Mouse (Mus musculus) limb, embryonic 12.5 days (tissue): Measurements from ENCODE around the gene Tomt. TPM values are rescaled to one million over a fixed set of nuclear protein-coding genes. Genes with fewer than 3 reads are reported as not detected.
"Not testable (repeated sequence)": the region's sequence is repeated elsewhere in the genome, so short reads cannot be mapped to it uniquely, and the experiment has no call there.

Experiments
- ATAC-seq: fragments of 200-750 bp; cut with Nextera tagmentation; 2 replicates; pipeline ENCODE4 v1.8.0; 2017; ENCODE audit warnings: low read depth, moderate TSS enrichment; ENCODE audit not compliant: insufficient number of reproducible peaks, insufficient read depth, low FRiP score, low TSS enrichment
- H3K27ac ChIP-seq: fragments of 300-500 bp; sonication (generic); 2 replicates; pipeline ENCODE4 v1.5.1; 2016; ENCODE audit warnings: mild to moderate bottlenecking, moderate library complexity
- H3K27me3 ChIP-seq: fragments of 300-500 bp; sonication (generic); 2 replicates; pipeline ENCODE4 v1.6.1; 2016; ENCODE audit warnings: mild to moderate bottlenecking, moderate library complexity
- H3K36me3 ChIP-seq: fragments of 300-500 bp; sonication (generic); 2 replicates; pipeline ENCODE4 v1.6.1; 2016; ENCODE audit warnings: mild to moderate bottlenecking, moderate library complexity
- H3K4me1 ChIP-seq: fragments of 300-500 bp; sonication (generic); replicated peaks from 2 replicates; pipeline ENCODE4 v1.6.1; 2016
- H3K4me2 ChIP-seq: fragments of 300-500 bp; sonication (generic); 2 replicates; pipeline ENCODE4 v1.6.1; 2016; ENCODE audit warnings: mild to moderate bottlenecking, moderate library complexity
- H3K4me3 ChIP-seq: fragments of 300-500 bp; sonication (generic); replicated peaks from 2 replicates; pipeline ENCODE4 v1.5.1; 2016; ENCODE audit warnings: mild to moderate bottlenecking
- H3K9ac ChIP-seq: fragments of 300-500 bp; sonication (generic); replicated peaks from 2 replicates; pipeline ENCODE4 v1.6.1; 2016; ENCODE audit warnings: mild to moderate bottlenecking, moderate library complexity
- H3K9me3 ChIP-seq: fragments of 300-500 bp; sonication (generic); 2 replicates; pipeline ENCODE4 v1.6.1; 2016; ENCODE audit warnings: mild to moderate bottlenecking, moderate library complexity
- WGBS: fragments of 180-500 bp; shearing (Covaris S2); methylation state at CpG from one replicate; pipeline ENCODE4 v1.1.7; 2016; 5-methylcytosine and 5-hydroxymethylcytosine counted together
- polyA plus RNA-seq: library from polyadenylated mRNA; unstranded; fragments of >200 nt; fragmentation: Nextera tagmentation; extraction: Ambion mirVana; gene quantifications from 2 replicates; pipeline ENCODE4 v1.2.1, GENCODE M21; 2016

Gene Tomt
- 0.56 and 0.71 TPM in 2 replicates for polyA plus RNA-seq

DNA sequence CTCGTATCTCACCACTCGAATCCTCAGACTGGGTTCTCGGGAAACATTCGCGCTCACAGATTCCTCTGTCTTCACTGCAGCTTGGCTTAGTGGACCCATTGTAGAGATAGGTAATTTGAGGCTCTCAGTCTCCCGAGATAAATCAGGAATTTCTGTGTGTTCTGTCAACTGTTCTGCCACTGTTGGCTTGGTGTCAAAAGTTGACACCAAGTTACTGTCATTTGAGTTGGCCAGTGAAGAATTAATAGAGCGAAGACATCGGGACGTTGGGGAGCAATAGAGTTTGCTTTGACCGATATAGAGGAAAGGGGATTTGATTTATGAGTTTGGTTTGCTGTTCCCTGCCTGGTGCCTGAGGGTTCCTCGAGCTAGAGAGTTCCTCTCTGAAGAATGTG lies at the start of gene Tomt:
Gene Tomt (minus strand): TSS at position 73 of the 395 bp plus-strand sequence.
- ATAC-seq, result no peak
- Histone ChIP-seq H3K4me1 (peaks cover 8% of the 10 kb centered on the region; the same call in 1 of the 2 replicates), H3K4me3 (peak within 1 kb of the TSS; percentile 77), H3K27ac (peak within 1 kb of the TSS; percentile 97), H3K36me3 (peaks cover 39% of the 10 kb centered on the region), H3K4me2 (peak within 1 kb of the TSS; percentile 74), H3K27me3 (no peaks in the 10 kb centered on the region), H3K9me3 (no peaks in the 10 kb centered on the region), H3K9ac (peak within 1 kb of the TSS; percentile 90)
- WGBS, result 11% methylated on average over 11 of the region's 11 CpGs

DNA sequence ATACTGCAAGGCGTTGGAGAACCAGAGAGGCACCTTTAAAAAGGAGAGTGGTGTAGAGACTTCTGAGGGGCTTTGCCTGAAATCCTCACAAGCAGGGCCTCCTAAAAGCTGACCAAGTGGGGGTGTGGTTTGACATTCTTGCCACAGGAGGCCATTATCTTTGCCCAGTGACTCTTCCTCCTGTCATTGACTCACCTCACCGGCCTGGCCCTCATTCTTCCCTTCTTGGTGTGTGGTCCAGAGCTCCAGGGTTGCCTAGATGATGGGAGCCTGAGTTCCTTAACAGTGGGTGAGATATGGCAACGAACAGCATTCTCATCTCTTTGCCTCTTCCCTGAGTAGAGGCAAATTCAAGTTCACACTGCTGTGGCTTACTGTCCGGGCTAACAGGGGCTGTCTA lies 49.7 kb upstream of the Tomt start:
- no peak overlapping the region for H3K9ac ChIP-seq
- H3K36me3 ChIP-seq, result no peaks in the 10 kb centered on the region
- H3K4me2 ChIP-seq, result no peak overlapping the region
- H3K27me3 ChIP-seq, result no peaks in the 10 kb centered on the region
- H3K4me1 ChIP-seq, result no peaks in the 10 kb centered on the region
- no peak overlapping the region for H3K4me3 ChIP-seq
- no peak overlapping the region for H3K27ac ChIP-seq
- WGBS, result 85% methylated on average over 4 of the region's 4 CpGs
- no peaks in the 10 kb centered on the region for H3K9me3 ChIP-seq
- ATAC-seq, result no peak

DNA sequence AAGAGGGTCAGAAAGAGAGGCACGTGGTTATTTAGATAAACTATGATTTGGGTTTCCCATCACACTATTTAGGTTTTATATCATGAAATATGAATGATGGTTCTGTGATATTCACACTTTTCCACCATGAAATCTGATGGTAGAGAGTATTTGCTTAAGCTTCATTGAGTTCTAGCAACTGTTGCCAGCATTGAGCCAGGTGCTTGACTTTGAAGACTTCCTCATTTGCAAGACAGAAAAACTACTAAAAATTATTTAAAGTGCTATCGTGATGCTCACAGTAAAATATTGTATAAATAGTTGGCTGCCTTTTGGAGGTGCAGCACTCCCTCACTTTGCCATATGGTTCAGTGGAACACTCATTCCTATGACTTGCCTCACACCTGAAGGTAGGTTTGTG lies 49.1 kb upstream of the Tomt start:
- H3K36me3 ChIP-seq, result no peaks in the 10 kb centered on the region
- 90% methylated on average over 2 of the region's 2 CpGs for WGBS
- H3K9me3 ChIP-seq, result no peaks in the 10 kb centered on the region
- H3K4me3 ChIP-seq, result no peak overlapping the region
- H3K27ac ChIP-seq, result no peak overlapping the region
- H3K4me2 ChIP-seq, result no peak overlapping the region
- no peaks in the 10 kb centered on the region for H3K27me3 ChIP-seq
- ATAC-seq, result no peak
- H3K9ac ChIP-seq, result no peak overlapping the region
- H3K4me1 ChIP-seq, result no peaks in the 10 kb centered on the region

DNA sequence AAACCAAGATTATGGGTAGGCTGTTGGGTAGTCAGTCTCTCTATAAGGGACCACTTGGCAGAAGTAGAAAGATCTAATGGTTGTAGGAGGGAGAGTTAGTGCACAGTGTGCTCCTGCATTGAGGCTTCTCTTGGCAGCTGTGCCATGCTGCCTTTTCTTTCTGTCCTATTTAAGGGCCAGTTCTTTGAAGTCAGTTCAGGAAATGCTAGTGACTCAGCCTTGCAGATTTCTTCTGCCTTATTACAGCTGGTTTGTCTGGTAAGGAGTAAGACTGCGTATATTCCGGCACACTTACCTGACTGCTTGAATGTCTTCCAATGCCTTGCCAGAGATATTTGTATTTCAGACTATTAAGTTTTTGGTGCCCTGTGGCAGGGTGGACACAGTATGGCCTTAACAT lies 48.0 kb upstream of the Tomt start:
- no peak for ATAC-seq
- Histone ChIP-seq H3K4me3 (no peak overlapping the region), H3K4me1 (no peaks in the 10 kb centered on the region), H3K9ac (no peak overlapping the region), H3K27ac (no peak overlapping the region), H3K9me3 (no peaks in the 10 kb centered on the region), H3K27me3 (no peaks in the 10 kb centered on the region), H3K4me2 (no peak overlapping the region), H3K36me3 (no peaks in the 10 kb centered on the region)
- WGBS, result 97% methylated on average over 2 of the region's 2 CpGs

DNA sequence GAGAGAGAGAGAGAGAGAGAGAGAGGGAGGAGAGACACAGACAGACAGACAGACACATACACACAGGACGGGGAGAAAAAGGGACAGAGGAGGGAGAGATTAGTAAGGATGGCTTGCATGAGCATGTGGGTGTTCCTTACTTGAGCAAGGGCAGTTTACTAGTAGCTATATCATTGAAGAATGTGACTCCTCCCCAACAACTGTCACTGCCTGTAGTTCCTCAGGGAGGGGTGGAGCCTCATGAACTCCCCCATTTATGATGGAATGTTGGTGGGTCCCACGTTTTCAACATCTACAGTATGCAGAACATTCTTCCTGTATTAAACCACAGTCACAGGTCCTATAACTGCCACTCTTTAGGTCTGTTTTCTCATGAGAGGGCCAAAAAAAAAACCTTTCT lies 45.9 kb upstream of the Tomt start:
- Histone ChIP-seq H3K4me1 (no peaks in the 10 kb centered on the region), H3K4me3 (no peak overlapping the region), H3K4me2 (no peak overlapping the region), H3K27ac (no peak overlapping the region), H3K9ac (no peak overlapping the region), H3K27me3 (no peaks in the 10 kb centered on the region), H3K9me3 (no peaks in the 10 kb centered on the region), H3K36me3 (no peaks in the 10 kb centered on the region)
- WGBS, result 70% methylated on average over 2 of the region's 2 CpGs
- ATAC-seq, result no peak

DNA sequence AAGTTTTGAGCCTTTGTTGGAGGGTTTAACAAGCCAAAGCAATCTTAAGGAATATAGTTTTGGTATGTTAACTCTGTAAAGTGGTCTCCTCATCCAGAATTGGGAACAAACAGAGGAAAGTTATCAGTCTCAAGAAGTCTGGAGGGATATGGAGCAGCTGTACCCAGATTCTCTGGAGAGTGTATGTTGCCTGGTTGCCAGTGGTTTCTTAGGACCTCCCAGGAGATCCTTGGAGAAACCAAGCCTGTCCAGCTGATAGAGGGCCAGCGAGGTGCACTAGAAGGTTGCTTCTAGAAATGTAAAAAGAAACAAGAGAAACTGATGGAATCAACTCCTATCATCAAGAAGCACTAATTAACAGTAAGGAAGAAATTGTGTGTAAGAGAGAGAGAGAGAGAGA lies 45.5 kb upstream of the Tomt start:
- no peaks in the 10 kb centered on the region for H3K9me3 ChIP-seq
- no peak for ATAC-seq
- no peaks in the 10 kb centered on the region for H3K27me3 ChIP-seq
- no peak overlapping the region for H3K27ac ChIP-seq
- no peak overlapping the region for H3K4me3 ChIP-seq
- no peaks in the 10 kb centered on the region for H3K36me3 ChIP-seq
- H3K4me1 ChIP-seq, result no peaks in the 10 kb centered on the region
- no peak overlapping the region for H3K4me2 ChIP-seq
- 96% methylated on average over 1 of the region's 1 CpGs for WGBS
- no peak overlapping the region for H3K9ac ChIP-seq

DNA sequence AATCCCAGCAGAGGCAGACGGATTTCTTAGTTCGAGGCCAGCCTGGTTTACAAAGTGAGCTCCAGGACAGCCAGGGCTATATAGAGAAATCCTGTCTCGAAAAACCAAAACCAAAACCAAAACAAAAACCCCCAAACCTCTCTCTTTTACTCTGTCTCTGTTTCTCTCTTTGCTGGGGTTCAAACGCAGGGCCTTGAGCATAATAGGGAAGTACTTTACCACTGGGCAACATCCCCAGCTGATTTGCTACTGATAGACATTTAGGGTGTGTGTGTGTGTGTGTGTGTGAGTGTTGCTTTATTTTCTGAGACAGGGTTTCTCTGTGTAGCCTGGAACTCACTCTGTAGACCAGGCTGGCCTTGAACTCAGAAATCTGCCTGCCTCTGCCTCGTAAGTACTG lies 42.8 kb upstream of the Tomt start:
- H3K9me3 ChIP-seq, H3K4me2 ChIP-seq, H3K27ac ChIP-seq, ATAC-seq, H3K4me1 ChIP-seq, H3K9ac ChIP-seq, H3K27me3 ChIP-seq, H3K36me3 ChIP-seq, H3K4me3 ChIP-seq: not testable (repeated sequence)
- WGBS, result 87% methylated on average over 5 of the region's 5 CpGs

DNA sequence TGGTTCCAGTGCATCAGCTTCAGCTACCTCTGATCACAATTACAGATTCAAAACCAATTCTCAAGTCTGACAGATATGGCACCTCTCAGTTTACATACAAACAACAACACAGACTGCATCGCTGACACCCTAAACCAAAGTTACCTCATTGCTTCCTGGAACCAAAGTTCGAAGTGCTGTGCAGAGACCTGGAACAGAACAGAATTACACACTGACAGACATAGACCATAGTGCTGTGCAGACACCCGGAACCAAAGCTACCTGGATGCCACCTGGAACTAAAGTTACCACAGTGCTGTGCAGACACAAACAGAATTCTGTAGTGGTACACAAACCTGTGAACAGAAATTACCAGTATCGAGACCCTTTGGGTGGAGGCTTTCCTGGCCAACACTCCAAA lies 33.6 kb upstream of the Tomt start:
- no peak overlapping the region for H3K27ac ChIP-seq
- no peak for ATAC-seq
- no peak overlapping the region for H3K4me2 ChIP-seq
- H3K4me3 ChIP-seq, result no peak overlapping the region
- no peaks in the 10 kb centered on the region for H3K27me3 ChIP-seq
- no peaks in the 10 kb centered on the region for H3K9me3 ChIP-seq
- H3K9ac ChIP-seq, result no peak overlapping the region
- peaks cover 15% of the 10 kb centered on the region; the same call in 1 of the 2 replicates for H3K36me3 ChIP-seq
- 92% methylated on average over 4 of the region's 4 CpGs for WGBS
- peaks cover 4% of the 10 kb centered on the region; the same call in 1 of the 2 replicates for H3K4me1 ChIP-seq

DNA sequence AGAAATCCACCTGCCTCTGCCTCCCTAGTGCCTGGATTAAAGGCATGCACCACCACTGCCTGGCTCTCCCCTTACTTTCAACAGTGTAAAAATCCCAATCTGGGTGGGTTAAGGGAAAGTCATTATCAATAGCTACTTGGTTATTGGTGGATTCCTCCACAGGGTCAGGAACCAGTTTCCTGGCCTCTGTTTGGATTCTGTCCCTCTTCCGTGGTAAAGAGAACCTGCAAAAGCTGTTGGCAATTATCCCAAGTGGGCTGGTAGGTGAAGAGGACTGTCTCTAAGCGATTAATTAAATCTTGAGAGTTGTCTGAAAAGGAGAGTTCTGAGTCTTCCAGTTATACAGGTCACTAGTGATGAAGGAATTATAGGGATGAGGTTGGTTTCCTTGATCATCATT lies 32.2 kb upstream of the Tomt start:
- Histone ChIP-seq H3K9ac (no peak overlapping the region), H3K4me3 (no peak overlapping the region), H3K36me3 (peaks cover 15% of the 10 kb centered on the region; the same call in 1 of the 2 replicates), H3K27me3 (no peaks in the 10 kb centered on the region), H3K27ac (no peak overlapping the region), H3K9me3 (no peaks in the 10 kb centered on the region), H3K4me2 (no peak overlapping the region), H3K4me1 (peaks cover 8% of the 10 kb centered on the region; the same call in 1 of the 2 replicates)
- WGBS, result 82% methylated on average over 2 of the region's 2 CpGs
- no peak for ATAC-seq

DNA sequence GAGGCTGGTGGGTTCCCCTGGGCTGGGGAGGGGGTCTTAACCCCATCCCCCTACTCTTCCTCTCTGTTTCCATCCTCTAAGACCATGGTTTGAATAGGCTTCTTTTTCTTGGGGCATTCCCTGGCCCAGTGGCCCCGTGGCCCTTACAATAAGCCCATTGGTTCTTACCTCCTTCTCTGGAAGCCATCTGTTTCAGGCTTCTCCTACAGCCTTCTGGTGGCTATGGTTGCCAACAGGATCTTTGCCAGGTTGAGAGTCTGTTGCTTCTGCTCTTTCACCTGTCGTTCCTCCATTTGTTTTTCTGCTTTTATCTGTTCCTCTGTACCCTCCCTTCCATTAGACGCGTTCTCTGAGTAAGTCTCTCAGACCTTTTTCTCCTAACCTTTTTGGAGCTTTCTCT lies 31.4 kb upstream of the Tomt start:
- H3K9me3 ChIP-seq, result no peaks in the 10 kb centered on the region
- no peak overlapping the region for H3K4me2 ChIP-seq
- H3K4me3 ChIP-seq, result no peak overlapping the region
- no peak for ATAC-seq
- H3K9ac ChIP-seq, result no peak overlapping the region
- H3K27me3 ChIP-seq, result no peaks in the 10 kb centered on the region
- 98% methylated on average over 4 of the region's 4 CpGs for WGBS
- no peak overlapping the region for H3K27ac ChIP-seq
- H3K4me1 ChIP-seq, result peaks cover 11% of the 10 kb centered on the region; the same call in 1 of the 2 replicates
- peaks cover 15% of the 10 kb centered on the region; the same call in 1 of the 2 replicates for H3K36me3 ChIP-seq

DNA sequence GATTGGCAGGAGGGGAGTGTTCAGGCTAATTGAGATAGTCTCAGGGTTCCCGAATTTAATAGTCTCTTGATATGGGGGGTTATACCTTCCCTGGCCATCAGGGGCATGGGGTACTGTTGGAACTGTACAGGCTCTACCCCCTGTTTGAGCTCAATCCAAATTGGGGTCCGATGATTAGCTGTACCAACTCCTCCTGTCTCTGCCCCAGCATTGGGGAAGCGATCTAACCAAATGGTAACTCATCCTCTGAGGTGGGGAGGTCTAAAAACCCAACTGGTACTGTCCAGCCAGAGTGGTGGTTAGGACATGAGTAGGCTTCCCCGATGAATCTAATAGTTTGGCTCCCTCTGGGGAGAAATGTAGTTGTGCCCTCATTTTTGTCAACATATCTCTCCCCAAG lies 30.8 kb upstream of the Tomt start:
- ATAC-seq, result no peak
- peaks cover 15% of the 10 kb centered on the region; the same call in 1 of the 2 replicates for H3K36me3 ChIP-seq
- no peak overlapping the region for H3K27ac ChIP-seq
- H3K4me3 ChIP-seq, result no peak overlapping the region
- WGBS, result 94% methylated on average over 4 of the region's 4 CpGs
- peaks cover 14% of the 10 kb centered on the region; the same call in 1 of the 2 replicates for H3K4me1 ChIP-seq
- no peak overlapping the region for H3K9ac ChIP-seq
- H3K4me2 ChIP-seq, result no peak overlapping the region
- no peaks in the 10 kb centered on the region for H3K27me3 ChIP-seq
- no peaks in the 10 kb centered on the region for H3K9me3 ChIP-seq

DNA sequence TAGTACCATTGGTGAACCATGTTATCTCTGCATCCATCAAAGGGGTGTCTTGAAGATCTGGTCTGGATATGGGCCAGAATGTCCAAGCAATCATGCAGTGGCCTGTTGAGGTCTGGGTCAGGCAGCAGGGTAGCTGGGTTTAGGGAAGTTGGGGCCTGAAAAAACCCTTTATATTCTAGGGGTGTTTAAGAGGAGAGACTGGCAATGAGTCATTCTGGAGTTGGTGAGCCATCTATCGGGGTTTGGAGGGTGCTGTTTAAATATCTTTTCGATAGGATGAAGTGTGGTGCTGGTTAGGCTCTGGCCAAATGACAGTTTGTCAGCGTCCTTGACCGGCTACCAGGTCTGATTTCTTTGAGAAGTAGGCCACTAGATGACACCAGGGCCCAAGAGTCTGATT lies 29.8 kb upstream of the Tomt start:
- H3K36me3 ChIP-seq, result peaks cover 15% of the 10 kb centered on the region; the same call in 1 of the 2 replicates

More for the DNA sequence above, 29.8 kb upstream of the Tomt start:
- Histone ChIP-seq H3K27me3 (no peaks in the 10 kb centered on the region), H3K27ac (no peak overlapping the region), H3K9ac (no peak overlapping the region), H3K4me3 (no peak overlapping the region), H3K4me1 (peaks cover 14% of the 10 kb centered on the region; the same call in 1 of the 2 replicates), H3K9me3 (no peaks in the 10 kb centered on the region), H3K4me2 (no peak overlapping the region)
- ATAC-seq, result no peak
- 93% methylated on average over 4 of the region's 4 CpGs for WGBS
